Mouse (Mus musculus): ENCODE results near the gene Saysd1.

DNA sequence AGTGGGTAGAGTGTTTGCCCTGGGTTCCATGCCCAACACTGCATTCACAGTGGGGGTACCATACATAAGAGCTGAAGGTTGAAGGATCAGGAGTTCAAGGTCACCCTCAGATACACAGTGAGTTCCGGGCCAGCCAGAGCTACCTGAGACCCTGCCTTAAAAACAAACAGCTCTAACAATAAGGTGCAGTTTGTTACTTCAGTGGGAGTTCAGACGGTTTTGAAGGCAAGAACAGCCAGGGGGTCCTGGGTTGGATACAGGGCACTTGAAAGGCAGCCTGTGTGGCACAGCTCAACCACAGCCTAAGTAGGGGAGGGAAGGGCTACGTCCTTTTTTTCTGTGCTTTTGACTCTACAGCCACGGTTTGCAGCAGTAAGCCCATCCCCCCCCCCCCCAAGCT lies 40.3 kb upstream of the Saysd1 start:
- TF ChIP-seq ZC3H11A (IDR thresholded peaks at IDR 0.05; ENCODE audit: borderline replicate concordance, low read depth, low read length) (no peak), CHD2 (IDR thresholded peaks at IDR 0.05; ENCODE audit: low read depth, low read length) (no peak)

All from ES-E14 (cell line).